Mouse (Mus musculus): ENCODE results near the gene Gm49322. TPM values are rescaled to one million over a fixed set of nuclear protein-coding genes. Genes with fewer than 3 reads are reported as not detected.

Gm49322 gene
- polyA plus RNA-seq, 1 experiment from 2014 or later = 1.5 TPM

GRCm38 (mm10) chr10:80589127-80589878 is 16.5 kb upstream of the Gm49322 start:
- peak overlapping the region; percentile 73 for H3K27ac ChIP-seq (ENCODE audit: low read length)
- peak overlapping the region; percentile 97 for H3K4me3 ChIP-seq (ENCODE audit: low read depth, low read length)
- H3K4me1 ChIP-seq (ENCODE audit: control insufficient read depth, low read depth, low read length) = peaks cover 44% of the 10 kb centered on the region
- ATAC-seq (ENCODE audit: low read depth) = no peak
- peak overlapping the region; percentile 97 for H3K9ac ChIP-seq (ENCODE audit: low read depth, low read length)
- H3K27me3 ChIP-seq (ENCODE audit: control insufficient read depth, insufficient read depth, low read depth, low read length) = no peaks in the 10 kb centered on the region
- no peaks in the 10 kb centered on the region for H3K9me3 ChIP-seq (replicated peaks; ENCODE audit: control insufficient read depth, low read length)
- 5% methylated on average over 12 of the region's 12 CpGs for WGBS (ENCODE audit: insufficient replicate concordance)
- peaks cover 5% of the 10 kb centered on the region for H3K36me3 ChIP-seq (ENCODE audit: control insufficient read depth, insufficient read depth)
- H3K4me2 ChIP-seq (ENCODE audit: low read depth, low read length) = peak overlapping the region; percentile 92

GRCm38 (mm10) chr10:80589879-80590854 is 15.7 kb upstream of the Gm49322 start, which contains the start of gene Abhd17a:
Abhd17a (minus strand) TSS chr10:80590341.
- ATAC-seq (ENCODE audit: low read depth) = peak; percentile 96
- no peaks in the 10 kb centered on the region for H3K27me3 ChIP-seq (ENCODE audit: control insufficient read depth, insufficient read depth, low read depth, low read length)
- H3K27ac ChIP-seq (ENCODE audit: low read length) = peak within 1 kb of the TSS; percentile 73
- H3K4me3 ChIP-seq (ENCODE audit: low read depth, low read length) = peak within 1 kb of the TSS; percentile 97
- H3K36me3 ChIP-seq (ENCODE audit: control insufficient read depth, insufficient read depth) = peaks cover 5% of the 10 kb centered on the region
- H3K9ac ChIP-seq (ENCODE audit: low read depth, low read length) = peak within 1 kb of the TSS; percentile 97
- no peaks in the 10 kb centered on the region for H3K9me3 ChIP-seq (replicated peaks; ENCODE audit: control insufficient read depth, low read length)
- peak within 1 kb of the TSS; percentile 92 for H3K4me2 ChIP-seq (ENCODE audit: low read depth, low read length)
- peaks cover 36% of the 10 kb centered on the region for H3K4me1 ChIP-seq (ENCODE audit: control insufficient read depth, low read depth, low read length)
- under 1% methylated on average over 73 of the region's 73 CpGs for WGBS (ENCODE audit: insufficient replicate concordance)

- Histone ChIP-seq H3K9me3 (replicated peaks; ENCODE audit: control insufficient read depth, low read length) (no peaks in the 10 kb centered on the region), H3K4me2 (ENCODE audit: low read depth, low read length) (no peak overlapping the region), H3K9ac (ENCODE audit: low read depth, low read length) (no peak overlapping the region), H3K27ac (ENCODE audit: low read length) (no peak overlapping the region), H3K36me3 (ENCODE audit: control insufficient read depth, insufficient read depth) (no peaks in the 10 kb centered on the region), H3K4me3 (ENCODE audit: low read depth, low read length) (no peak overlapping the region), H3K4me1 (ENCODE audit: control insufficient read depth, low read depth, low read length) (peaks cover 27% of the 10 kb centered on the region), H3K27me3 (ENCODE audit: control insufficient read depth, insufficient read depth, low read depth, low read length) (no peaks in the 10 kb centered on the region)
- 52% methylated on average over 4 of the region's 4 CpGs for WGBS (ENCODE audit: insufficient replicate concordance)
- no peak for ATAC-seq (ENCODE audit: low read depth)
Measured at GRCm38 (mm10) chr10:80596318-80596717, 9.5 kb upstream of the Gm49322 start.

DNA sequence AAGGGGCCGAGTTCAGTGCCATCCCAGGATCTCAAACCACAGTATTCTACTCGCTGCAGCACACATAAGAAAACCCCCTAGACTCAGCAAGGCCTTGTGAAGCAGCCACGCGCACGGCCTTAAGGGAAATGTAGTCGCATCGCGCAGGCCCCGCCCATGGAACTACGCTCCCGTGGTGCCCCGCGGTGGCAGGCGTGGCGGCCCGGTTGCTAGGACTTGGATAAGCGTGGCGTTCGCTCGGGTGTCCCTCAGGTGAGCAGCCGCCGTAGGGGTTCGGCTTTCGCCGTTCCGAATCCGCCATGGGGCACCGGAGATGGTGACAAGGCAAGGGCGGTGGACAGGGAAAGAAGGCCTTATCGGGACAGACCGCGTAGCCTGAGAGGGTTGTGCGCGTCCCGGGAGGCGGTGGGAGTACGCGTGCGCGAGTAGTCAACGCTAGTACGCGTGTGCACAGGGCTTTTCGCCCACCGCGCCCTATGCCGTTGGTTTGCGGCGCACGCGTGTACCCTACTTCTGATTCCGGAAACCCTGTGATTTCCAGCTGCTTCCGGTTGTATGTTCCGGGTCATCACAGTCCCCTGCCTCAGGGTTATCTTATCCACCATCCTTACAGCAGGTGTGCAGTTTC is 3.0 kb upstream of the Gm49322 start, which contains the start of the genes Scamp4 and Adat3:
Gene Scamp4, plus strand, starts transcription at position 175 of the 628 bp plus-strand sequence.
Gene Adat3, plus strand, starts transcription at position 183 of the 628 bp plus-strand sequence.
- peak within 1 kb of the TSS; percentile 70 for H3K4me3 ChIP-seq (ENCODE audit: low read depth, low read length)
- peak; percentile 85 for ATAC-seq (ENCODE audit: low read depth)
- peaks cover 18% of the 10 kb centered on the region for H3K36me3 ChIP-seq (ENCODE audit: control insufficient read depth, insufficient read depth)
- peak within 1 kb of the TSS; percentile 97 for H3K4me2 ChIP-seq (ENCODE audit: low read depth, low read length)
- no peaks in the 10 kb centered on the region for H3K27me3 ChIP-seq (ENCODE audit: control insufficient read depth, insufficient read depth, low read depth, low read length)
- H3K9me3 ChIP-seq (replicated peaks; ENCODE audit: control insufficient read depth, low read length) = no peaks in the 10 kb centered on the region
- H3K4me1 ChIP-seq (ENCODE audit: control insufficient read depth, low read depth, low read length) = peaks cover 58% of the 10 kb centered on the region
- H3K27ac ChIP-seq (ENCODE audit: low read length) = peak within 1 kb of the TSS; percentile 90
- H3K9ac ChIP-seq (ENCODE audit: low read depth, low read length) = peak within 1 kb of the TSS; percentile 76
- under 1% methylated on average over 54 of the region's 54 CpGs for WGBS (ENCODE audit: insufficient replicate concordance)

DNA sequence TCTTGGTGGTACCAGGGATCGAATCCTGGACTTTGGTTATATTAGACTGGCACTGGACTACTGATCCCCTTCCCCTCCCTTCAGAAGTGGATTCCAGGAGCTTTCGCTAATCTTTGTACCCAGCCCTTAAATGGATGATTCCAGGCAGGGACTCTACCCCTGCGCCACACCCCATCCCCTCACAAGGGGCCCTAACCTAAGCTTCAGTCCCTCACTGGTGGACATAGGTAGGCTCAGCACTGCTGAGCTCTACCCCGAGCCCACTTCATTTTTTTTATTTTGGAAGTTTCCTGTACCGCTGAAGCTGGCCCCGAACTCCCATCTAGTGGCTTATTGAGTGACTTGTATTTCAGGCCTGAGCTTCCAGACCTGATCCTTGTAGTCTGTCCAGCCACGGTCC is 2.5 kb upstream of the Gm49322 start:
- Histone ChIP-seq H3K36me3 (ENCODE audit: control insufficient read depth, insufficient read depth) (peaks cover 22% of the 10 kb centered on the region), H3K9ac (ENCODE audit: low read depth, low read length) (peak overlapping the region; percentile 76), H3K9me3 (replicated peaks; ENCODE audit: control insufficient read depth, low read length) (no peaks in the 10 kb centered on the region), H3K27ac (ENCODE audit: low read length) (peak overlapping the region; percentile 90), H3K27me3 (ENCODE audit: control insufficient read depth, insufficient read depth, low read depth, low read length) (no peaks in the 10 kb centered on the region), H3K4me1 (ENCODE audit: control insufficient read depth, low read depth, low read length) (peaks cover 55% of the 10 kb centered on the region), H3K4me3 (ENCODE audit: low read depth, low read length) (peak overlapping the region; percentile 70), H3K4me2 (ENCODE audit: low read depth, low read length) (peak overlapping the region; percentile 97)
- WGBS (ENCODE audit: insufficient replicate concordance) = 18% methylated on average over 7 of the region's 7 CpGs
- no peak for ATAC-seq (ENCODE audit: low read depth)

DNA sequence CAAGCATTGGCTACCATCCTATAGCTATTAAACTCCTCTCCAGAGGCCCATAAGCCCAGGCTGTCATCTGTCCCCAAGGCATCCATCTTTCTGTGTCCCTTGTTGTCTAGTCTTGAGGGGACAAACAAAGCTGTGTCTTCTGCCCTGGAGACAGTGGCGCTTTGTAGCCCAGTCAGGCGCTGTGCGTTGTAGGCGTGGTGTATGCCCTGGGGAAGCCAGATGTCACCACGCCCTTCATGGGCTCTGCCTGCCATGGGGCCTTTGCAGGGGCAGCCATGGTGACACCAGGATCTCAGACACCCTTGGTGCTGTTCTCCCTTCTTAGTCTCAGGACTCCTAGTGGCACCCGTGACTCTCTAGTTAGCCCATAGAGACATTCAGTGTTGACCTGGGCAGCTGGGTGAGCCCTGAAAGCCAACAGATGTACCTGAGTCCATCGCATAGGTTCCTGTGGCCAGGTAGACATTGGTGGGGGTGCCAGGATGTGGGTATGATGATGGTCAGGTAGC is 1.8 kb upstream of the Gm49322 start:
- Histone ChIP-seq H3K4me2 (ENCODE audit: low read depth, low read length) (peak overlapping the region; percentile 97), H3K27me3 (ENCODE audit: control insufficient read depth, insufficient read depth, low read depth, low read length) (no peaks in the 10 kb centered on the region), H3K9ac (ENCODE audit: low read depth, low read length) (peak overlapping the region; percentile 76), H3K4me1 (ENCODE audit: control insufficient read depth, low read depth, low read length) (peaks cover 48% of the 10 kb centered on the region), H3K27ac (ENCODE audit: low read length) (peak overlapping the region; percentile 90), H3K4me3 (ENCODE audit: low read depth, low read length) (peak overlapping the region; percentile 70), H3K9me3 (replicated peaks; ENCODE audit: control insufficient read depth, low read length) (no peaks in the 10 kb centered on the region), H3K36me3 (ENCODE audit: control insufficient read depth, insufficient read depth) (peaks cover 23% of the 10 kb centered on the region)
- peak; percentile 76 for ATAC-seq (ENCODE audit: low read depth)
- whole genome bisulfite sequencing (ENCODE audit: insufficient replicate concordance) = 48% methylated on average over 7 of the region's 7 CpGs

DNA sequence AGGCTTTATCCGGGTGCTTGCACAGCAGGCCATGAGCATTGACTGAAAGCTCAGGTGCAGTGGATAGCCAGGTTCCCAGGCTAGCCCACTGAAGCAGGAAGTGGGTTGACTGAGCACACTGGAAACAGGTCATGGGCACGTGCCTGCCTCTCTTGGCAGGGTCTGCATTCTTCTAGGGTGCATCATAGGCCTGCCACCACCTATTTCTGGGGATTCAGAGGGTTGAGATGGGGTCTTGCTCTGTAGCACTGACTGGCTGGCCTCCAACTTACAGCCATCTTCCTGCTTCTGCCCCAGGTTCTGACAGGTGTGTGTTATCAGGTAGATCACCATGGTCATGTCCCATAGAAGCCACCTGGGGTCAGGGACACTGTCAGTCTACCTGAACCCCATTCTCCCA is 833 bp upstream of the Gm49322 start:
- Histone ChIP-seq H3K9me3 (replicated peaks; ENCODE audit: control insufficient read depth, low read length) (no peaks in the 10 kb centered on the region), H3K9ac (ENCODE audit: low read depth, low read length) (peak overlapping the region; percentile 76), H3K27ac (ENCODE audit: low read length) (peak overlapping the region; percentile 90), H3K27me3 (ENCODE audit: control insufficient read depth, insufficient read depth, low read depth, low read length) (no peaks in the 10 kb centered on the region), H3K36me3 (ENCODE audit: control insufficient read depth, insufficient read depth) (peaks cover 23% of the 10 kb centered on the region), H3K4me1 (ENCODE audit: control insufficient read depth, low read depth, low read length) (peaks cover 43% of the 10 kb centered on the region), H3K4me3 (ENCODE audit: low read depth, low read length) (no peak overlapping the region), H3K4me2 (ENCODE audit: low read depth, low read length) (peak overlapping the region; percentile 97)
- 67% methylated on average over 2 of the region's 2 CpGs for whole genome bisulfite sequencing (ENCODE audit: insufficient replicate concordance)
- ATAC-seq (ENCODE audit: low read depth) = no peak

GRCm38 (mm10) chr10:80606306-80606705 is 485 bp downstream of the Gm49322 start:
- no peaks in the 10 kb centered on the region for H3K27me3 ChIP-seq (ENCODE audit: control insufficient read depth, insufficient read depth, low read depth, low read length)
- H3K4me3 ChIP-seq (ENCODE audit: low read depth, low read length) = no peak overlapping the region
- no peak overlapping the region for H3K9ac ChIP-seq (ENCODE audit: low read depth, low read length)
- H3K36me3 ChIP-seq (ENCODE audit: control insufficient read depth, insufficient read depth) = peaks cover 23% of the 10 kb centered on the region
- no peak for ATAC-seq (ENCODE audit: low read depth)
- H3K9me3 ChIP-seq (replicated peaks; ENCODE audit: control insufficient read depth, low read length) = no peaks in the 10 kb centered on the region
- H3K4me1 ChIP-seq (ENCODE audit: control insufficient read depth, low read depth, low read length) = peaks cover 44% of the 10 kb centered on the region
- 75% methylated on average over 23 of the region's 23 CpGs for WGBS (ENCODE audit: insufficient replicate concordance)
- no peak overlapping the region for H3K27ac ChIP-seq (ENCODE audit: low read length)
- H3K4me2 ChIP-seq (ENCODE audit: low read depth, low read length) = no peak overlapping the region

All from liver, embryonic 16.5 days (tissue).